Mouse (Mus musculus) cerebellum, adult 2 months (tissue): ENCODE data around the gene Csta1.
"Not testable (repeated sequence)": the region's sequence is repeated elsewhere in the genome, so short reads cannot be mapped to it uniquely, and the experiment has no call there.

Experiments used
- CTCF ChIP-seq: fragments of 200-500 bp; IDR thresholded peaks from 2 replicates; pipeline ENCODE4 v1.5.1; 2011; ENCODE audit warnings: low read depth, mild to moderate bottlenecking, control low read depth, low read length, moderate library complexity, borderline replicate concordance; ENCODE audit not compliant: insufficient read depth
- POLR2A ChIP-seq: fragments of 200-500 bp; IDR thresholded peaks from 2 replicates; pipeline ENCODE4 v1.6.1; 2011; ENCODE audit warnings: low read length, control low read depth, borderline replicate concordance; ENCODE audit not compliant: insufficient read depth

GRCm38 (mm10) chr16:36111486-36111885, 19.6 kb downstream of the Csta1 start:
- not testable (repeated sequence) for TF ChIP-seq CTCF, POLR2A
